Mouse (Mus musculus) limb, embryonic 11.5 days (tissue): ENCODE measurements at regions not wholly inside any gene's neighbourhood (a gene's known extent, or its start where the extent isn't known, plus 50 kb on each side); places are given as distances from the start of the nearest gene placed in this dataset.

ENCODE experiments used
- ATAC-seq: fragments of 200-750 bp; cut with Nextera tagmentation; 2 replicates; pipeline ENCODE4 v1.8.0; 2017; ENCODE audit warnings: low read depth; ENCODE audit not compliant: insufficient number of reproducible peaks, low FRiP score, low TSS enrichment
- DNase-seq: peaks from one replicate; pipeline ENCODE4 v3.0.0-alpha.2; 2015; ENCODE audit warnings: low spot score
- H3K27ac ChIP-seq: fragments of 300-500 bp; sonication (generic); replicated peaks from 2 replicates; pipeline ENCODE4 v1.5.1; 2014; ENCODE audit warnings: low read depth, mild to moderate bottlenecking, low read length
- H3K27me3 ChIP-seq: fragments of 300-500 bp; sonication (generic); 2 replicates; pipeline ENCODE4 v1.6.1; 2014; ENCODE audit warnings: mild to moderate bottlenecking, low read length, mixed read lengths; ENCODE audit not compliant: control insufficient read depth, insufficient read depth
- H3K36me3 ChIP-seq: fragments of 300-500 bp; sonication (generic); 2 replicates; pipeline ENCODE4 v1.6.1; 2014; ENCODE audit warnings: mild to moderate bottlenecking, low read length, moderate library complexity, mixed read lengths; ENCODE audit not compliant: control insufficient read depth, insufficient read depth
- H3K4me1 ChIP-seq: fragments of 300-500 bp; sonication (generic); 2 replicates; pipeline ENCODE4 v1.6.1; 2014; ENCODE audit warnings: low read length, mixed read lengths; ENCODE audit not compliant: control insufficient read depth, insufficient read depth
- H3K4me2 ChIP-seq: fragments of 300-500 bp; sonication (generic); 2 replicates; pipeline ENCODE4 v1.6.1; 2014; ENCODE audit warnings: low read depth, mild to moderate bottlenecking, moderate library complexity; ENCODE audit not compliant: severe bottlenecking
- H3K4me3 ChIP-seq: fragments of 300-500 bp; sonication (generic); 2 replicates; pipeline ENCODE4 v1.5.1; 2014; ENCODE audit warnings: low read depth, low read length
- H3K9ac ChIP-seq: fragments of 300-500 bp; sonication (generic); 2 replicates; pipeline ENCODE4 v1.6.1; 2014; ENCODE audit warnings: mild to moderate bottlenecking, low read length
- H3K9me3 ChIP-seq: fragments of 300-500 bp; sonication (generic); 2 replicates; pipeline ENCODE4 v1.6.1; 2016; ENCODE audit warnings: low read length; ENCODE audit not compliant: control insufficient read depth
- WGBS: fragments of 180-500 bp; shearing (Covaris S2); extraction: QIAGEN DNeasy Blood & Tissue Kit; methylation state at CpG from one replicate; pipeline ENCODE4 v1.1.7; 2014; 5-methylcytosine and 5-hydroxymethylcytosine counted together

GRCm38 (mm10) chr9:31688398-31688705 lies 224.1 kb upstream of the Tmem45b start:
- H3K27ac ChIP-seq = no peak overlapping the region
- 0 out of 2 replicates have a peak, but pooled peaks cover 2% of the 10 kb centered on the region for H3K27me3 ChIP-seq
- H3K36me3 ChIP-seq = no peaks in the 10 kb centered on the region

GRCm38 (mm10) chr9:31687686-31688397 lies 223.6 kb upstream of the Tmem45b start:
- Histone ChIP-seq H3K27ac (peak overlapping the region; percentile 30; the same call in 1 of the 2 replicates), H3K4me1 (peaks cover 25% of the 10 kb centered on the region), H3K4me2 (peak overlapping the region; percentile 13; the same call in 1 of the 2 replicates), H3K4me3 (no peak overlapping the region), H3K36me3 (no peaks in the 10 kb centered on the region), H3K9ac (no peak overlapping the region), H3K27me3 (0 out of 2 replicates have a peak, but pooled peaks cover 3% of the 10 kb centered on the region), H3K9me3 (no peaks in the 10 kb centered on the region)
- ATAC-seq = no peak
- DNase-seq = peak; percentile 65
- WGBS = 21% methylated on average over 17 of the region's 17 CpGs

More at GRCm38 (mm10) chr9:31688398-31688705, 224.1 kb upstream of the Tmem45b start:
- Histone ChIP-seq H3K9me3 (no peaks in the 10 kb centered on the region), H3K4me1 (peaks cover 21% of the 10 kb centered on the region), H3K4me2 (peak overlapping the region; percentile 13; the same call in 1 of the 2 replicates), H3K4me3 (no peak overlapping the region), H3K9ac (no peak overlapping the region)
- DNase-seq = no peak
- WGBS = 2% methylated on average over 3 of the region's 3 CpGs
- no peak; the same call in 1 of the 2 replicates for ATAC-seq

DNA sequence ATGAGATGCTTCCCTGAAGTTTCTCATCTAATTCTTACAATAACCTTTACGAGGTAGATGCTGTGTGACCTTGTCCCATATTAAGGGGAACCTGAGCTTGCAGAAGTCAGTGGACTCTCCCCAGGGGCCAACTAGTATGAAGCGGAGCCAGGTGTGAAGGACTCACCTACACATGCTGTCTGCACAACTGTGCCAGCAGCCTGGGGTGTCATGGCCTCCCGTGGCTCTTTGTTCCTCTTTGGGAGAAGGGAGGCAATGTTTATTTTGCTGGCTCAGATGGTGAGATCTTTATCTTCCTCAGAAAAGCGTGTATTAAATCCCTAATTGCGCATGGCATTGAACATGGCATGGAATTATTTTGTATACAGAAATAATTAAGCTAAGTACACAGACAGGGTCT lies 222.2 kb upstream of the Tmem45b start:
- H3K36me3 ChIP-seq = no peaks in the 10 kb centered on the region
- H3K27ac ChIP-seq = no peak overlapping the region
- peaks cover 25% of the 10 kb centered on the region for H3K4me1 ChIP-seq
- 88% methylated on average over 5 of the region's 5 CpGs for WGBS
- no peak overlapping the region for H3K4me2 ChIP-seq
- DNase-seq (no peak), ATAC-seq (no peak)
- no peak overlapping the region for H3K4me3 ChIP-seq
- no peaks in the 10 kb centered on the region for H3K9me3 ChIP-seq
- H3K9ac ChIP-seq = no peak overlapping the region
- 0 out of 2 replicates have a peak, but pooled peaks cover 3% of the 10 kb centered on the region for H3K27me3 ChIP-seq

DNA sequence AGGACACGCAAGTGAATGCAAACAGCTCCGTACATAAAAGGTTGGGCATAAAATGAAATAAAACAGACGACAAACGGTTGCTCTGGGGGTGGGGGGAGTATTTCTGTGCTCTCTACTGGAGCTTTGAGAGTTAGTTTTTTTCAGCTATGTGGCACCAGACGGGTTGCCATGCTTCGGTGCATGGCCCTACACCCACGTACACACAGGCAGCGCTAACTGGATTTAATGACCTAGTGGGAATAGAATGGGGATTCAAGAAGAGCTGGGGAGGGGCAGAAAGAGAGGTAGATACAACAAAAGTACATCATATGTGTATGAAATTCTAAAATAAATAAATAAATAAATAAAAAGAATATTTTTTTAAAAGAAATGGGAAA lies 220.5 kb upstream of the Tmem45b start:
- Histone ChIP-seq H3K4me2 (no peak overlapping the region), H3K4me3 (no peak overlapping the region), H3K9ac (no peak overlapping the region), H3K27me3 (0 out of 2 replicates have a peak, but pooled peaks cover 3% of the 10 kb centered on the region), H3K27ac (no peak overlapping the region), H3K36me3 (no peaks in the 10 kb centered on the region), H3K4me1 (peaks cover 25% of the 10 kb centered on the region), H3K9me3 (no peaks in the 10 kb centered on the region)
- DNase-seq (no peak), ATAC-seq (no peak)
- 77% methylated on average over 8 of the region's 8 CpGs for WGBS

DNA sequence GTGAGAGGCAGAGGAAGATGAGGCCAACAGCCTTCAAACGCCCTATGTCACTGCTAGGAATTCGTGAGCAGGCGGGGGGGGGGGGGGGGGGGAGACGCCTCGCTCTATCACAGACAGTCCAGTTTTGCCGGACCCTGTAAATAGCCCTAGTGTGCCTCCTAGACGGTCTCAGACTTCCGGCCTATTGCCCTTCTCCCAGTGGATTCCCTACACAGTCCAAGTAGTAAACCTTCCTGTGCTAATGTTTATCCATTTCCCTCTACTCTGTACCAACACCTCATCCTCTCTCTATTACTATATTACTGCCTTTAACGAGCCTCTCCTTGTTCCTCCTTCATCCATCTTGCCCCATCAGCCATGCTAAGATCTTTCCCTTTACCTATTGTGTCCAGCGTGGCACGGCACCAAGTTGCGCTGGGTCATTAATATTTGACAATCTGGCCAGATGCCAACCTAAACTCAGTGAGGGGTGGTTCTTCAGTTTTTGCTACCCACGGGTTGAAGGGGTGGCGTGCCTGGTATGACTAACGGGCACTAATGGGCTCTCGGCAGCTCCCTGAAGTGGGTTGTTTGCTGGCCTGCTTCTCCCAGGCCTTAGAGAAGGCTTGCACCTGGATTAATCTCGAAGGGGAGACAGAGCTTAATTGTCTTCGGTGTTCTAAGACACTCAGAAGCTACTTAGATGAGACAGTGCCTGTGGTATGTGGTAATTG lies 220.0 kb upstream of the Tmem45b start:
- no peak overlapping the region for H3K4me3 ChIP-seq

DNA sequence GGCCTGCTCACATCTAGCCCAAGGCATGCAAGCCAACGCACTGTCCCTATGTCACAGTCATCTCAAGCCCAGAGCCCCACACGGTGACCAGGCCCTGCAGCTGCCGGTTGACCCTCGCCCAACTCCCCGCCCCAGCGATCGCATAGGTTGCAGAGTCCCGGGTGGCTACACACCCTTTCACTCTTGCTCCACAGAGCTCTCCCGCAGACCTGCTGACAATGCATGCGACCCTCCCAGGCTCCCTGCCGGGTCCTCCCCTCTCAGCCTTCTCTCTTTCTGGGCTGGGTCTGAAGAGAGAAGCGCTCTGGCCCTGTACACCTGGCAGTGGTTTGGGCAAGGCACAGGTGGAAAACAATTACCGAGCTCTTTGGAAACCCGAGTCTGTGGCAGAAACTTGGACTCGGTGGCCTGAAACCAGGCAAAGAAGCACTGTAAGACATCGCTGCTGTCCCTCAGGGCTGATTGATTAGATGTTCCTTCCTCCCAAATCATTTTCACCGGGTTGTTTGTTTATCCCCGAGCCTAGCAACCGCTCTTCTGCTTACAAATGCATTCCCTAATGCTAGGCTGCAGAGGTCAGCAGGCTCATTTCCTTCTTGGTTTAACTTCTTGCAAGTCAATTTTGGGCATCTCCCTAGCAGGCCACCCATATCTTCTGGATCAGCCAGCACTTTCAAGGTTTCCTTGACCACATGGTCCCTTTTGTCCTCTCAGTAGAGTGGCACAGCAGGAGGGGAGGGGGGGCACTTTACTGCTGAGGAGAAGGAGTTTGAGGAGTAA lies 219.2 kb upstream of the Tmem45b start:
- H3K9ac ChIP-seq = no peak overlapping the region
- H3K4me1 ChIP-seq = peaks cover 19% of the 10 kb centered on the region
- no peaks in the 10 kb centered on the region for H3K36me3 ChIP-seq
- H3K27me3 ChIP-seq = 0 out of 2 replicates have a peak, but pooled peaks cover 3% of the 10 kb centered on the region
- H3K4me2 ChIP-seq = 0 out of 2 replicates have a peak overlapping the region, but pooled peaks have one; percentile 12
- DNase-seq = peak; percentile 36
- H3K9me3 ChIP-seq = no peaks in the 10 kb centered on the region
- no peak for ATAC-seq
- no peak overlapping the region for H3K27ac ChIP-seq
- no peak overlapping the region for H3K4me3 ChIP-seq
- WGBS = 7% methylated on average over 19 of the region's 19 CpGs

More for the DNA sequence above, 220.0 kb upstream of the Tmem45b start:
- Histone ChIP-seq H3K4me2 (no peak overlapping the region), H3K9ac (no peak overlapping the region), H3K36me3 (no peaks in the 10 kb centered on the region), H3K9me3 (no peaks in the 10 kb centered on the region), H3K27me3 (0 out of 2 replicates have a peak, but pooled peaks cover 3% of the 10 kb centered on the region), H3K27ac (no peak overlapping the region), H3K4me1 (peaks cover 25% of the 10 kb centered on the region)
- no peak for ATAC-seq
- WGBS = 44% methylated on average over 17 of the region's 18 CpGs
- no peak for DNase-seq

GRCm38 (mm10) chr9:31682893-31683292 lies 218.6 kb upstream of the Tmem45b start:
- Histone ChIP-seq H3K4me2 (no peak overlapping the region), H3K4me1 (peaks cover 15% of the 10 kb centered on the region), H3K4me3 (no peak overlapping the region), H3K27me3 (0 out of 2 replicates have a peak, but pooled peaks cover 3% of the 10 kb centered on the region), H3K36me3 (no peaks in the 10 kb centered on the region), H3K9me3 (no peaks in the 10 kb centered on the region), H3K27ac (no peak overlapping the region), H3K9ac (no peak overlapping the region)
- 35% methylated on average over 6 of the region's 6 CpGs for WGBS
- ATAC-seq (no peak), DNase-seq (no peak)

GRCm38 (mm10) chr9:31677150-31677549 lies 212.9 kb upstream of the Tmem45b start:
- H3K4me1 ChIP-seq = no peaks in the 10 kb centered on the region
- H3K4me3 ChIP-seq = no peak overlapping the region
- no peaks in the 10 kb centered on the region for H3K27me3 ChIP-seq
- H3K9ac ChIP-seq = no peak overlapping the region
- no peaks in the 10 kb centered on the region for H3K36me3 ChIP-seq
- no peak overlapping the region for H3K27ac ChIP-seq
- no peak for ATAC-seq
- no peak for DNase-seq
- H3K4me2 ChIP-seq = no peak overlapping the region
- no peaks in the 10 kb centered on the region for H3K9me3 ChIP-seq
